Mouse (Mus musculus): ENCODE measurements around the gene Ccr6. TPM values are rescaled to one million over a fixed set of nuclear protein-coding genes. Genes with fewer than 3 reads are reported as not detected.
"Not testable (repeated sequence)": the region's sequence is repeated elsewhere in the genome, so short reads cannot be mapped to it uniquely, and the experiment has no call there.

The Ccr6 gene
- 100 to 1,000 TPM in 1 of 2 experiments, 10 to 100 TPM in 1; 90.4 to 125 TPM for polyA plus RNA-seq (2017; shearing (Covaris generic))

GRCm38 (mm10) chr17:8235743-8236142 is at the start of gene Ccr6:
Gene Ccr6 (plus strand): TSS chr17:8236043.
- ATAC-seq, result no peak

- ATAC-seq, result no peak
Observed at GRCm38 (mm10) chr17:8193678-8194077, 42.2 kb upstream of the Ccr6 start.

GRCm38 (mm10) chr17:8195685-8196376 is 40.0 kb upstream of the Ccr6 start:
- ATAC-seq, result peak; percentile 70

- peak; percentile 75 for ATAC-seq
Observed at GRCm38 (mm10) chr17:8197652-8198051, 38.2 kb upstream of the Ccr6 start.

GRCm38 (mm10) chr17:8199067-8199935 is 36.5 kb upstream of the Ccr6 start:
- ATAC-seq, result no peak

GRCm38 (mm10) chr17:8199936-8200330 is 35.9 kb upstream of the Ccr6 start:
- no peak for ATAC-seq

- ATAC-seq, result peak; percentile 56
Observed at GRCm38 (mm10) chr17:8203487-8203886, 32.4 kb upstream of the Ccr6 start.

- not testable (repeated sequence) for ATAC-seq
Observed at GRCm38 (mm10) chr17:8205221-8205631, 30.6 kb upstream of the Ccr6 start.

- no peak for ATAC-seq
Observed at GRCm38 (mm10) chr17:8206691-8207090, 29.2 kb upstream of the Ccr6 start.

- ATAC-seq, result peak; percentile 75
Observed at GRCm38 (mm10) chr17:8209696-8210095, 26.1 kb upstream of the Ccr6 start.

GRCm38 (mm10) chr17:8210170-8210569 is 25.7 kb upstream of the Ccr6 start:
- peak; percentile 62 for ATAC-seq

GRCm38 (mm10) chr17:8210675-8211074 is 25.2 kb upstream of the Ccr6 start:
- peak; percentile 18 for ATAC-seq

- ATAC-seq, result peak; percentile 31
Observed at GRCm38 (mm10) chr17:8211399-8211798, 24.4 kb upstream of the Ccr6 start.

- ATAC-seq, result no peak
Observed at GRCm38 (mm10) chr17:8214369-8214768, 21.5 kb upstream of the Ccr6 start.

- ATAC-seq, result no peak
Observed at GRCm38 (mm10) chr17:8215016-8215745, 20.7 kb upstream of the Ccr6 start.

- no peak for ATAC-seq
Observed at GRCm38 (mm10) chr17:8223225-8223624, 12.6 kb upstream of the Ccr6 start.

GRCm38 (mm10) chr17:8224072-8224471 is 11.8 kb upstream of the Ccr6 start:
- ATAC-seq, result no peak

GRCm38 (mm10) chr17:8225166-8225565 is 10.7 kb upstream of the Ccr6 start:
- ATAC-seq, result no peak

- no peak for ATAC-seq
Observed at GRCm38 (mm10) chr17:8225746-8226145, 10.1 kb upstream of the Ccr6 start.

- ATAC-seq, result no peak
Observed at GRCm38 (mm10) chr17:8228622-8229021, 7.2 kb upstream of the Ccr6 start.

- ATAC-seq, result no peak
Observed at GRCm38 (mm10) chr17:8229607-8230006, 6.2 kb upstream of the Ccr6 start.

- ATAC-seq, result no peak
Observed at GRCm38 (mm10) chr17:8232089-8232488, 3.8 kb upstream of the Ccr6 start.

- peak; percentile 71 for ATAC-seq
Observed at GRCm38 (mm10) chr17:8233618-8234214, 2.1 kb upstream of the Ccr6 start.

Measured in CD4-positive, CD25-positive, alpha-beta regulatory T cell, adult 4 months (primary cell).